Mouse (Mus musculus) bone marrow macrophage, adult 2 months (primary cell): ENCODE results near the gene Cacna2d3. TPM values are rescaled to one million over a fixed set of nuclear protein-coding genes. Genes with fewer than 3 reads are reported as not detected.

Source experiments
- H3K27ac ChIP-seq: 2 replicates; pipeline ENCODE4 v1.5.1; 2012; ENCODE audit warnings: low read depth, low read length; ENCODE audit not compliant: insufficient read depth
- H3K4me1 ChIP-seq: 2 replicates; pipeline ENCODE4 v1.6.1; 2012; ENCODE audit warnings: low read length; ENCODE audit not compliant: control insufficient read depth, insufficient read depth
- H3K4me3 ChIP-seq: 2 replicates; pipeline ENCODE4 v1.5.1; 2012; ENCODE audit warnings: mild to moderate bottlenecking, low read length, moderate library complexity; ENCODE audit not compliant: insufficient read depth
- CTCF ChIP-seq: IDR thresholded peaks from 2 replicates; pipeline ENCODE4 v1.5.1; 2012; ENCODE audit warnings: low read depth, mild to moderate bottlenecking, low read length, moderate library complexity
- POLR2A ChIP-seq: IDR thresholded peaks from 2 replicates; pipeline ENCODE4 v1.6.1; 2012; ENCODE audit warnings: mild to moderate bottlenecking, low read depth, low read length, borderline replicate concordance
- polyA plus RNA-seq: library from polyadenylated mRNA; stranded (reverse); fragments of >200 nt; gene quantifications from 2 replicates; pipeline ENCODE4 v1.2.4, GENCODE M21; 2012; ENCODE audit not compliant: missing spikeins, insufficient read depth, insufficient read length

Gene Cacna2d3
- polyA plus RNA-seq, 1 experiment, result not detected

DNA sequence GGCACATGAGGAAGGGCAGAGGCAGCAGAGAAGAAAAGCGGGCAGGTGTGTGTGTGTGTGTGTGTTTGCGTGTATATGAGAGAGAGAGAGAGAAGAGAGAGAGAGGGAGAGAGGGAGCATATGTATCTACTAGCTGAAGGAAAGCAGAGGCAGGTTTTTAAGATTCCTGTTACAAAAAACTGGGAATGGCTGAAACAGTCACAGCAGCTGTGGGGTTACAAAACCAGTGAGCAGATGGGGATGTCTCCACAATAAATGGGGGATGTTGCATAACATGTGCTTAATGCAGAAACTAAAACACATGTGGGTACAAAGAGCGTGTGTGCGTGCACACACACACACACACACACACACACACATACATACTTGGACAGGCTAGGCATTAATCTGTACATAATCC is 752.4 kb downstream of the Cacna2d3 start:
- no peak for TF ChIP-seq CTCF
- no peak for TF ChIP-seq POLR2A
- Histone ChIP-seq H3K4me3 (no peak overlapping the region), H3K27ac (no peak overlapping the region), H3K4me1 (no peaks in the 10 kb centered on the region)

- Histone ChIP-seq H3K4me3 (no peak overlapping the region), H3K27ac (no peak overlapping the region), H3K4me1 (no peaks in the 10 kb centered on the region)
- no peak for TF ChIP-seq CTCF
Observed at GRCm38 (mm10) chr14:28966881-28967280, 754.8 kb downstream of the Cacna2d3 start.

DNA sequence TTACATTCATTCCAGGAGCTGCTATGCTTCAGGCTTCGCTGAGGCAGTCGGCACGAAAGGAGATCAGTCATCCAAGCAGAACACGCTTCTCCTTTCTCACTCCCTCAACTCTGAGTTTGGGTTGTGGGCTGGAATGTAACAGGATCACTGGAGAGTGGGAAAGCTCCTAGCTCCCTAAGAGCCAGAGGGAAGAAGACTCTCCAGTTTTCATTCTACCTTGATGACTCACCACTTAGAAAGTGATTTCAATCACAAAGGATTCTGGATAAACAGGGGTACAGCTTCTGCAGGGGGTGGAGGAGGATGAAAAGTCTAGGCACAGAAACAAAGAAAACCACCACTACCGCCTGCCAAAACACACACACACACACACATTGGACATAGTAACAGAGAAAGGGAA is 760.3 kb downstream of the Cacna2d3 start:
- Histone ChIP-seq H3K4me3 (no peak overlapping the region), H3K27ac (no peak overlapping the region), H3K4me1 (no peaks in the 10 kb centered on the region)
- TF ChIP-seq CTCF, result no peak
- TF ChIP-seq POLR2A, result no peak

- Histone ChIP-seq H3K27ac (no peak overlapping the region), H3K4me1 (no peaks in the 10 kb centered on the region), H3K4me3 (no peak overlapping the region)
- TF ChIP-seq CTCF (no peak), POLR2A (no peak)
Observed at GRCm38 (mm10) chr14:28959042-28959441, 762.6 kb downstream of the Cacna2d3 start.

- H3K4me3 ChIP-seq, result no peak overlapping the region
- no peaks in the 10 kb centered on the region for H3K4me1 ChIP-seq
- H3K27ac ChIP-seq, result no peak overlapping the region
- TF ChIP-seq CTCF, result no peak
- no peak for TF ChIP-seq POLR2A
Observed at GRCm38 (mm10) chr14:28958131-28959015, 763.3 kb downstream of the Cacna2d3 start.

- H3K27ac ChIP-seq, result no peak overlapping the region
- H3K4me3 ChIP-seq, result no peak overlapping the region
- no peaks in the 10 kb centered on the region for H3K4me1 ChIP-seq
- no peak for TF ChIP-seq POLR2A
- TF ChIP-seq CTCF, result no peak
Observed at GRCm38 (mm10) chr14:28955181-28955580, 766.5 kb downstream of the Cacna2d3 start.

DNA sequence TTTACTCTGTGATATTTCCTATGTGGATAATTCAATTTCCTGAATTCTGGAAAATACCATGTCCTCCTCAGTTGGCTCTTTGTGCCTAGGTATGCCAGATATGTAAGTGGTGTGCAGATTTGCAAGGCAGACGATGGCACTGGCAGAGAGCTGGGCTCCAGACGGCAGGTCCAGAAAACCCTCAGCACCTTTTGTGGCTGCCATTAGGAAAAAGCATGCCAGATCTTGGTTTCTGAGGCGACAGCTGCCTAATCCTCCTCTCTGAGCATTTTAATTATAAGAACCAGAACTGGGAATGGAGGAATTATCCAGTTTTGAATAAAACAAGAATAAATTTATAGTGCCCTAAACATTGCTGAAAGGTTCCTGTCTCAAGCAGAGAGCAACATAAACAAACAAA is 767.1 kb downstream of the Cacna2d3 start:
- Histone ChIP-seq H3K4me1 (no peaks in the 10 kb centered on the region), H3K4me3 (no peak overlapping the region), H3K27ac (no peak overlapping the region)
- TF ChIP-seq CTCF (no peak), POLR2A (no peak)

DNA sequence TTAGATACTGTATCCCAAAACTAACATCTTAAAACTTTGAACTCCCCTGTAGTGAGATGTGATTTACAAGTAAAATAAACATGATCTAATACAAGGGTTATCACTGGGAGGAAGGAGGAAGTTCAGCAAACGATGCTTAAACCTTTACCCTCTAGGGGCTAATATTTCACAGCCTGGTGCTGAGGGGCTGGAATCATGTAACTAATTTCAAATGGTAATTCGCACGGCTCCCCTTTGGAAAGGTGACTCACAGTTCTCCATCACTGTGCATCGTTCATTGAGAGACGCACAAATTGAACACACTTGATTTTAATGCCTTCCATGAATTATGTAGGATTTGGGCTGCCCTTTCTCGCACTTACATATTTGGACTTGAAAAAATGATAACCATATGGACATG is 767.6 kb downstream of the Cacna2d3 start:
- Histone ChIP-seq H3K4me1 (no peaks in the 10 kb centered on the region), H3K27ac (no peak overlapping the region), H3K4me3 (no peak overlapping the region)
- no peak for TF ChIP-seq POLR2A
- no peak for TF ChIP-seq CTCF

- Histone ChIP-seq H3K4me1 (no peaks in the 10 kb centered on the region), H3K4me3 (no peak overlapping the region), H3K27ac (no peak overlapping the region)
- TF ChIP-seq CTCF, result no peak
- TF ChIP-seq POLR2A, result no peak
Observed at GRCm38 (mm10) chr14:28953409-28953808, 768.3 kb downstream of the Cacna2d3 start.

DNA sequence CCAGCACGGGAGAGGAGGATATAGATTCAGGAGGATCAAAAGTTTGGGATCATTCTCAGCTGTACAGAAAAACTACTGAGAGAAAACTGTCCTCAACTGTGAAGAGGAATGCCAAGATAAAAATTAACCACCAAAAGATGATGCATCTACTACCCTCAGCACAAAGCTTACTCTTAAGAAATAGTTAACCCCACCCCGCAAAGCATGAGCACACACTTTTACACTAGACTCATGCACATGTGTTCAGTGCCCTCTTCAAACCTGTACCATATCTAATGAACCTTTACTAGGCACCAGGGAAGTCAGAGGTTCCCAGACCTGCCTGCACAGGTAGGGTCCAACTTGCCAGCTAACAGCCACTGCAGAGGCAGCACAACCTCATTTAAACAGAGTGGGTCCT is 771.2 kb downstream of the Cacna2d3 start:
- Histone ChIP-seq H3K4me1 (no peaks in the 10 kb centered on the region), H3K4me3 (no peak overlapping the region), H3K27ac (no peak overlapping the region)
- TF ChIP-seq POLR2A (no peak), CTCF (no peak)

DNA sequence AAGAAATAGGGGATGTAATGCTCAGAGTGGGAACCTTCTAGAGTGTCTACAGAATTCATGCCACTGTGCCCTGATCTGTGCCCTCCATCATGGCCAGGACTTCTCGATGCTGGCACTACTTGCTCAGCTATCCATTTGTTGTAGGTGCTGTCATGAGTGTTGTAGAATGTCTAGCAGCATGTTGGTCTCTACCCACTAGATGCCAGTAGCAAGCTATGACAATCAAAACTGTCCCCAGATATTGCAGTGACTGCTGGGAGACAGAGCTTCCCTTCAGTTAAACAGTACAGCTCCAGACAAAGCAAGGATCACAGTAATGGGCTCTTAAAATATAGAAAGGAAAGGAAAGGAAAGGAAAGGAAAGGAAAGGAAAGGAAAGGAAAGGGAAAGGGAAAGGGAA is 771.9 kb downstream of the Cacna2d3 start:
- Histone ChIP-seq H3K27ac (no peak overlapping the region), H3K4me1 (no peaks in the 10 kb centered on the region), H3K4me3 (no peak overlapping the region)
- TF ChIP-seq POLR2A (no peak), CTCF (no peak)
